Mouse (Mus musculus): Measurements from ENCODE around the gene Dync1i1.

DNA sequence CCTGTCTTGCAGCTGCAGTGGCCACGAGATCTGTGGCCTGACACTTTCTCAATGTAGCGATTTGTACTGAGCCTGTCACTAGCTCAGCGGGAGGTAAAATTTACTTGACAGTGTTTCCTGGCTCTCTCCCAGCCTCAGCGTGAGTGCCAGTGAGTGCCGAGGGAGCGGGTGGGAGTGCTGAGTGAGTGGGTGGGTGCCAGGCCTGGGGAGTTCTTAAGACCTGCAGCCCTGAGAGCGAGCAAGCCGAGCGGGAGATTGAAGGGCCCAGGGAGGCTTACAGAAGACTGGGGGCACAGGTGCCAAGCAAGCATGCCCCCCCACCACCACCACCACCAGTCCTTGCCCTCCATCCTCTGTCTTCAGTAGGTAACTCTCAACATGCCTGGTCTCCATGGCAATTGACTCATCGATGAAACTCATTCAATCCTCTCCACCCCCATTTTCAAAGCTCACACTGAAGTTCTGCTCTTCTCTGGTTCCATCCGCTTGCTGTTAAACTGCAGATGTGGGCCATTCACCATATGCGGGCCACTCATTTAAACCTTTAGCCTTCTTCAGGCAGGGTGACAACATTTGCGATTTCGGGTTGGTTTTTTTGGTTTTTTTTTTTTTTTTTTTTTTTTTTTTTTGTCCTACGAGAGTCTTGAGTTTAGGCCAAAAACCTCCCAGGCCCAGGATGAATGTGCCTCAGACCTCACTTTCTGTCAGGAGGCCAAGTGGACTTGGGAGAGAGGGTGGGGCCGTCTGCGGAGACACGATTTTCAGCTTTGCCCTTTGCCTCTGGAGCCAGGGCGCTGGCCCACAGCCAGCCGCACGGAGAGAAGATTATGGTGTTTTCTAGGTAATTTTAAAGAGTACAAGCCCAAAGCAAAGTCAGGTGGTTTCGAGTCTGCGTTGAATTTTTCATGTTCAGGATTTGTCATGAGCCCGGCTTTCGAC, 266.6 kb downstream of the Dync1i1 start:
- TF ChIP-seq GATA1 (IDR thresholded peaks at IDR 0.05; ENCODE audit: low read length) (no peak), TAL1 (IDR thresholded peaks at IDR 0.05; ENCODE audit: low read length) (no peak)
